Mouse (Mus musculus) hematopoietic multipotent progenitor cell, adult 10-12 weeks (in vitro differentiated cells): ENCODE results near the gene Apol7c. TPM values are rescaled to one million over a fixed set of nuclear protein-coding genes. Genes with fewer than 3 reads are reported as not detected.

ENCODE experiments used
- polyA plus RNA-seq: library from polyadenylated mRNA; stranded (reverse); fragments of >175 nt; gene quantifications from 2 replicates; pipeline ENCODE4 v1.2.3, GENCODE M21; 2012; ENCODE audit warnings: low replicate concordance

Gene Apol7c
- 0.07 TPM in 1 of 2 replicates, not detected in the other for polyA plus RNA-seq

DNA sequence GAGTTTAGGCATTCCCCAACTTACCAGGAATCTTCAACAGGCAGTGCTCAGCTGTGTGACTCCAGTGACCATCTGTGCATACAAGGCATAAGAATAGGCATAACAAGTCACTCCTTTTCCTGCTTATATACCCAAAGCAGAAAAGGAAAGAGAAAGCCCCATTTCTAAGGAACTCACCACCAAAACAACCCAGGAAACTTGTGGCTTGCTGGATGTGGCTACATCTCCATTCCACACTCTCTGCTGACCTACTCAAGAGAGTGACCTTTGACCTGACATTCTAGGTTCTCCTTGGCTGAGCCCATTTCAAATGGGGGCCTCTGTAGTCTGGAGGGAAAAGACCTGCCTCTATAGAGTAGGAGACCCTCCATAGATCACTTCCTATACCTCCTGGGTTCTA lies at the start of gene Apol7c:
Gene Apol7c, minus strand, starts transcription at position 101 of the 400 bp plus-strand sequence.

DNA sequence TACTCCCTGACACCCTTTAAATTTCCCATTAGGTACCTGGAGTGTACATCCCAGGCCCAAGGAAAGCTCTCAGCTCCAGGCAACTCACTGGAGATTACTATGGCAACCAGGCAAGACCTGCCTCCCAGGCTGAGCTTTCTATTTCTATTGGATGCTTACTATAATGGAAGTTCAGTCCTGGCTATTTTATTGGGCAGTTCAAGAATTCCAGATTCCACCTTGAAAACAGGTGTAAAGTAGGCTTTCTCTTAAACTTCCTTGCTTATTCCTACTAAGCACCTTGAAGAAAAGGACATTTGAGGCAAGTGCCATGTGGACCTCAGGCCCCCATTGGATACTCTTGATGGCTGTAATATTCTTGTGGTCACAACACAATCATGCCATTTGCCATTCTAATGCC lies 28.7 kb upstream of the Apol7c start, which contains the start of gene 1700025B11Rik:
Gene 1700025B11Rik, minus strand, starts transcription at position 101 of the 400 bp plus-strand sequence.

GRCm38 (mm10) chr15:77507966-77508365 lies 25.1 kb downstream of the Apol7c start, which contains the start of gene Apol11a:
Apol11a (plus strand) TSS chr15:77508271.

DNA sequence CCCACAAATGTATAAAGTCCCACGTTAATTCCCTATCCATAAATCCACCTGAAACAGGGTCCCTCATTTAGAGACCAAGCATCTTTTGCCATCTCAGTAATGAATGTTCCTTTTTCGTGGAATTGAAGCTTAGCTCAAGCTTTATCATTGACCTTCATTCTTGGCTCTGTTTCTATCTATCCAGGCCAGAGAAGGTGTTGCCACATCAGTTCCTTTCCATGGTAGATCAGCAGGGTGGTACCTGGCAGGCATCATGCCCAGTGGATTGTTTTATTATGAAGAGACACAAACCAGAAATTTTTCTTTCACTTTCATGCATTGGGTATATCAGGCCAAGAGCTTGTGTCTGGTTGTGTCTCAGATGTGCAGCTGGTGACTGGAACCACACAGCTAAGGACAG lies 56.4 kb downstream of the Apol7c start, which contains the start of gene Apol10a:
Gene Apol10a, plus strand, starts transcription at position 355 of the 400 bp plus-strand sequence.

Other genes with a start within 250 kb of the Apol7c start
- 0.30 and 0.63 TPM in 2 replicates for gene Rbfox2, start 226.3 kb downstream of the Apol7c start, polyA plus RNA-seq
- not detected in 2 replicates for gene Apol7a, start 134.2 kb downstream of the Apol7c start, polyA plus RNA-seq
- gene Apol9a, start 122.2 kb downstream of the Apol7c start, polyA plus RNA-seq, result 0.37 TPM in 1 of 2 replicates, not detected in the other
- gene Apol7b, start 85.8 kb downstream of the Apol7c start, polyA plus RNA-seq, result 0.07 TPM in 1 of 2 replicates, not detected in the other
- 0.04 TPM in 1 of 2 replicates, not detected in the other for gene Apol10a, start 56.3 kb downstream of the Apol7c start, polyA plus RNA-seq
- gene Apol11a, start 25.0 kb downstream of the Apol7c start, polyA plus RNA-seq, result not detected in 2 replicates
- gene 1700025B11Rik, start 28.6 kb upstream of the Apol7c start, polyA plus RNA-seq, result not detected in 2 replicates
- 0.05 TPM in 1 of 2 replicates, not detected in the other for gene Apol10b, start 62.8 kb upstream of the Apol7c start, polyA plus RNA-seq
- gene Gm36245, start 65.9 kb upstream of the Apol7c start, polyA plus RNA-seq, result not detected in 2 replicates
- 1.6 TPM in 1 of 2 replicates, not detected in the other for gene Apol11b, start 110.0 kb upstream of the Apol7c start, polyA plus RNA-seq
- 0.07 and 0.11 TPM in 2 replicates for gene Apol7e, start 165.5 kb upstream of the Apol7c start, polyA plus RNA-seq
- 0.28 and 0.31 TPM in 2 replicates for gene Apol9b, start 195.7 kb upstream of the Apol7c start, polyA plus RNA-seq
- gene Apol8, start 223.7 kb upstream of the Apol7c start, polyA plus RNA-seq, result 6.7 TPM in 1 of 2 replicates, not detected in the other